Mouse (Mus musculus): ENCODE results near the gene Dhx40. TPM values are rescaled to one million over a fixed set of nuclear protein-coding genes. Genes with fewer than 3 reads are reported as not detected.

Dhx40 gene
- total RNA-seq (2015; ENCODE audit: low replicate concordance) (11.5 and 26.8 TPM in 2 replicates), total RNA-seq (2017; ENCODE audit: low replicate concordance) (20.6 and 22.7 TPM in 2 replicates)

DNA sequence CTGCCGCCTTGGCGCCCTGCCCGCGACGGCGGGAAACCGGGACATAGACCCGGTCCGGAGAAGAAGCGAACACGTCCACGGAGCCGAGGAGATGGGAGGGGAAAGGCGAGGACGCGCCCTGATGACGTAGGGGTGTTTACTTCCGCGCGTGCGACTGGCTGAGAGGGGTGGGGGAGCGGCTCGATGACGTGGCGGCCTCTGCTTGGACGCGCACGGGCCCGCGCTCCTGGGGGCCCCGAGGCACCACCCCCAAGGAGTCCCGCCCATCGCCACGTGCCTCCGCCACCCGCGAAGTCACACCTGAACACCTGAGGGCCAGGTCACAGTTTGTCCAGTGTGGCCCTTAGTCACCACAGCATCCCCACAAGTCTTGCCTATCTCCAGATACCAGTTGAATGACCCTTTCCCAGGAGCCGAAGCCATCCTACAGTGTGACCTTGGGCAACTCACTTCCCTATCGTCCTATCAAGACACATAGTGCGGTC, at the start of gene Dhx40:
Dhx40 (minus strand) TSS at position 242 of the 485 bp plus-strand sequence.
- ATAC-seq (replicated peaks; ENCODE audit: low FRiP score, poor library complexity, severe bottlenecking): peak; percentile 98

DNA sequence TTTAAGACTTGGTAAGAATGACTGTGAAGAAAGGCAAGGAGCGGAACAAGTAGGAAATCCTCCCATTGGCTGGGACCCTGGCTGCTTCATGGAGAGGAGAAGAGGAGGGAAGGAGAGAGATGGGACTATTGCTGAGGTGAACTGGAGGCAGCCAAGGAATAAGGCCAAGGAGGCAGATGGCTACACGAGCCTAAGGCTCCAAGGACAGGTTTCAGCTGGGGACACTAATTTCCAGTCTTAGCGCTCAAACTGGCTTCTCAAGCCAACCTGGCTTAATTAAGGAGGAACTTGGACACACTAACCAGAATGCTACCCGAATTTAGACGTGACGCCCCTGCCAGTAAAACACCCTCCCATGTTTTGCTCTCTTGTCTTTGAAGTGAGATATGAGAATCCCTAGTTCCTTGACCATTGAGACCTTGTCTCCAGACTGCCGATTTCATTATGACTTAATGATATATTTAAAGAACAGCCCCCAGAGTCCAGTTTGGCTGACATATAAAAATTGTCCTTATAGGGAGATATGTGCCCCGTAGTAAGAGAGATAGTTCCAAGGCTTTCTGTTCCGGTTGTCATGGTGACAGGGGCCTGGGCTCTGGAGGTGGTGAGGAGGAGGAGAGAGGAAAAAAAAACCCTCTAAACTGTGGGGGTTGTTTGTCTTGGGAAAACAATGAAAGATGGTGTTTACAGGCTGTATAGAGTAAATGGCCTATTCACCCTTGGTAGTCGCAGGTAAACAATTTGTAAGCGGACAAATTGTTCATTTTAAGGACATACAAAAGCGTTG, 48.3 kb upstream of the Dhx40 start:
- no peak for ATAC-seq (replicated peaks; ENCODE audit: low FRiP score, poor library complexity, severe bottlenecking)

DNA sequence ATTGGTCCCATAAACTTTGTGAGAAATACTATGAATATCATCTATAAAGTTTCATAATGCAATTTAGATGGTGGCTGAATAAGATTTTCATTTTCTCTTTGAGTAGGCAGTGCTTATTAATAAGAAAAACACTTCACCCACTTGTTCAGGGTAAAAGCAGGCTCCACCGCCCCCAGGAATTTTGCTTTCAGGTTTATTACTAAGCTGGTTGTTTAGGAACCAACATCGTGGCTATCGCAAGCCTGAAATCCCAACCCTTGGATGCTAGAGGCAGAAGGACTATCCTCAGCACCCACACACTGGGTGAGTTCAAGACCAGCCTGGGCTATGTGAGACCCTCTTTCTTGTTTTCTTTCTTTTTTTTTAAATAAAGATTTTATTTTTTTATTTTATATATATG, 45.5 kb upstream of the Dhx40 start:
- no peak for ATAC-seq (replicated peaks; ENCODE audit: low FRiP score, poor library complexity, severe bottlenecking)

DNA sequence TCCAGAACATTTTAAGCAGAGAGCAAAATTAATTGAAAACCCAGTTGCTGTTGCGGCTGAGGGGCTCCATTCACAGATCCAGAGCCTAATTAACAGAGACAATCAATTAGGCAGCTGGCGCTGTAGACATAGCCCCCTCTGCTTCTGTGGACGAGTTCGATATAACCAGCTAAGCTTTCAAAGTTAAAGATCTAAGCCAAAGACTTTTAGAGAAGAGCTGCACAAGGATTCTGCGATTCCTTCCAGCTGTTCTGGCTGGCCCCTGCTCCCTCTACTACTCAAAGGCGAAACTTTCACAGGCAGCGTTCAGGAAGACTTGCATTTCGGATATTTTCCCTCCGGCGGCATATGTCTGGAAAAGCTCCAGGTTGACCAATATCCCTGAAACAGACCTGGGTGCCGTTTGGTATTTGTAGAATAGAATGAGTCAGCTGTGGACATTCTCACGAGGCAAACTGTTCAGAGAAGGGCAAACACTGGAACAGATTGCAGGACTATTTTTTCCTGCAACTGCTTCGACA, 45.0 kb upstream of the Dhx40 start:
- ATAC-seq (replicated peaks; ENCODE audit: low FRiP score, poor library complexity, severe bottlenecking): no peak

DNA sequence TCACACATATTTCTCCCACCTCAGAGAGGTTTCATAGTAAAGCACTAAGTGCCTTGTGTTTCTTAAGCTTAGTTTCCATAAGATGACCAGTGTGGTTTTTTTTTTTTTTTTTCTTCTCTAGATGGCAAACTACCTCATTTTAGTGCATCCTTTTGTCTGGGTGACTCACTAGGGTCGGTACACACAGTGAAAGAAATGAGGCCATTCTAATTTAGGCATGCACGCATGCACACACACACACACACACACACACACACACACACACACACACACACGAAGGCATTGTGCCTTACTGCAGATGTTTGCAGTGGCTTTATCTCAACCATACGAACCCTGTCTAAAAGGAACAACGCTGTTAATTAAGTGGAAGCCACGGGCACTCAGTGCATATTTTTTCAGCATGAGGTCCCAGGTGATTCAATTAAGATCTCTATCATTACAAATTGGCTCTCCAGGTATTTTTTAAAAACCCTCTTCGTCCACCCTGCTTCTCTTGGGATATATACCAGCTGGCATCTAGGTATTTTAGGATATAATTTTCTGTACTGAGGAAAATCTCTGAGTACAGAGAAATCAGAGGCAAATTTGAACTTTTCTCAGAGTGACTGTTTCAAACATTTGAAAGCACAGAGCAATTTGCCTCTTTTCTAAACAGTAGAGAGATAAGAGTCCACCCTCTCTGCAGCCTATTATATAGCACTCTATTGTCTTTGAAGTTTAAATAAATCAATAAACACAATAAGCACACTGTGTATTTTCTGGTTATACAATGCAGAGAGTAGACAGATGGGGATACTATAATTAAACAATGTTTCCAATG, 44.4 kb upstream of the Dhx40 start:
- no peak for ATAC-seq (replicated peaks; ENCODE audit: low FRiP score, poor library complexity, severe bottlenecking)

DNA sequence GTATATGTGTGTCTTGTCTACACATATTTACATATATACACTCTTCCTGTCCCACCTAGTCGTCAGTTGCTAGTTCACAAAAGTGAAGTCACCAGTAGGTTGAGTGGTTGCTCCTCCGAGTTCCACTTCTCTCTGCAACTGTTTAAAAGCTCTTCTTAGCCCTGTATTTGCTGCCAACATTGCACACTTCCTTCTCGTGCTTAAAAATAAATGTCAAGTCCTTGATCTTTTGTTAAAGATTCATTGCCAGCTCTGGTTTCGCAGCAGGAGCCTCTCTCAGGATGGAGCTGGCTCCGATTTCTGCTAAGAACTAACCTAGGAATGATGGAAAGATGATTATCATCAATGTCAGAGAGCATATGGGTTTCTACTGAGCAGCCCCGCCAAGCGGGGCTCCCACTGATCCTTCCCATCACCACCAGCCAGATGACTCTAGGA, 43.7 kb upstream of the Dhx40 start:
- ATAC-seq (replicated peaks; ENCODE audit: low FRiP score, poor library complexity, severe bottlenecking): no peak

DNA sequence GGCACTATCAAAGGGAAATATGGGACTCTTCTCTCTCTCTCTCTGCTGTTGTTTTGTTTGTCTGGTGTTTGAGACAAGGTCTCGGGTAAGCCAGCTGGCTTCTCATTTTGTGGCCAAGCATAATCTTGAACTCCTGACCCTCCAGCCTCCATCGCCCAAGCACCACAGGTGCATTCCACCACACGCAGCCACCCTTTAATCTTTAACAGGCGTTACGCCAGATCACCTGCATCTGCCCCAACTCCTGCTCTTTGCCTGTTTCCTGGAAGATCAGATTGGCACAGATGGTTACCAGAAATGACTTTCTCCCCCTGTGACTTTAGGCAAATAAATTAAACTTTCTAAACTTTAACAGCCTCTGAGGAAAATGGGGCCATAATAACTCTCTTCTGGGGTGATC, 36.3 kb upstream of the Dhx40 start:
- no peak for ATAC-seq (replicated peaks; ENCODE audit: low FRiP score, poor library complexity, severe bottlenecking)

DNA sequence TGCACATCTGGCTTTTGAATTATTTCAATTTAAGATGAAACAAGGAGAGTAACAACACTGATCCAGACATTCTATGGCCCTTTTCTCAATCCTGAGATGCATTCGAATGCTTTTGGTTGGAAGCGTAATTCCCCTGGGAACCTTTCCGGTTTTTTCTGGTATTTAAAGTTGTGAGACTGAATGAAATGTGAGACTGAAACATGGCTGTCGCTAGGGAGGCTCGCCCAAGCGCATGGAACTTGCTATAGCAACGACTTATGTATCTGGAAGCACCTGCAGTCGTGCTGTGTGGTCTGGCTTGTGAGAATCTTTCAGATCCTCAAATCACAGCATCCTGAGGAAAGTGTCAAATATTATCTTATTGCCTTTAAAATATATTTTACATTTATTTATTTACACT, 33.7 kb upstream of the Dhx40 start:
- ATAC-seq (replicated peaks; ENCODE audit: low FRiP score, poor library complexity, severe bottlenecking): no peak

DNA sequence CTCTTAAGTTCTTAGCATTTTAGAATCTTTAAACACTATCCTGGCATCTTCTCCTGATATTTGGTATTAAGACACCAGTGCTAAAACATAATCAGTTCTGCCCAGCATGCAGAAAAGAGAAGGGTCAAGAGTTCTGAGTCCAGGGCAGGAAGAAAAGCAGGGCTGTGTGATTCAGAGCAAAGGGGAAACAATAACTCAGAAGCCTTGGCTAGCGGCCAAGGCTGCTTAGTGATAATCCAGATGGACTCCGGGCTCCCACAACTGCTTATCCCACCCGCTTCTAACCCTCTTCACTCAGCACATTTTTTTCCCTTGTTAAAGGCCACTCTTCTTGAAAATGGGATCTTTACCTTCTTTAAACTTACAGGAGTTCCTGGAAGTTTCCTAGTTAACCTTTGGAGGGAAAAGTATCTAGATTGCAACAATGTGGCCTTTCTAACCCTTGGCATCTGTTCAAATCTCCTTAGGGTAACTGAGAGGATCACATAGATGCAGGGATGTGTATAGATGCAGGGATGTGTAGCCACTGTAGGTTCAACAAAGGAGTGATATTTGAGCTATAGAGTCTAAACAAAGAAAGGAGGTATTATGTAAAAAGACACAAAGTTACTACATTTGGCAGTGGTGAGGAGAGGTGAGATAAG, 33.1 kb upstream of the Dhx40 start:
- no peak for ATAC-seq (replicated peaks; ENCODE audit: low FRiP score, poor library complexity, severe bottlenecking)

DNA sequence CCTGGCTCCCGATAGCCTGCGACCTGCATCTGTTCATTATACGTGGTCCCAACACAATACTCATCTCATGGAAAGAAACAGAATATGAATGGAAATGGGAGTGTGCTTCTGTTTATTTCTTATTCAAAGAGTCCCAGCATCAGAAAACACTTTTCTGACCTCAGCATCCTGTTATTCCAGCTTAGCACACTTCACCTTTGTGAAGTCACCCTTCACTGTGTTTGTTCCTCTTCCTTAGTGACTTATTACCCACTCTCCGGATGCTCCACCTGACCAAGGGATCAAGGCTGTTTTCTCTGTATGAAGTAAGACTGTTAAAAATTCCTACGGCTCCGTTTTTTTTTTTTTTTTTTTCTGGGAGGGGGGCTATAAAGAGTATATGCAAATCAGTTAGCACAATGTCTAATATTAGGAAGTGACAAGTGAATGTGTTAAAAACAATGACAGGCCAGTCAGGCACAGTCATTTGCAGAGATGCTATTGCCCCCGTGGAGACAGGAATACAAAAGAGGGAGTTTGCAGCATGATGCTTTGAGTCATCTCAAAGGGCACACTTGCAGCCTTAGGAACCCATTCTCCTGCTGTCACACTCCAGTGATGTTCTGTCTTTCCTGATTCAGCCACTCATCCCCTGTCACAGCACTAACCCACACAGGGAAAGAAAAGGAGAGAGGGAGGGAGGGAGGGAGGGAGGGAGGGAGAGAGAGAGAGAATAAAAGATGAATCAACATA, 32.3 kb upstream of the Dhx40 start:
- ATAC-seq (replicated peaks; ENCODE audit: low FRiP score, poor library complexity, severe bottlenecking): no peak

DNA sequence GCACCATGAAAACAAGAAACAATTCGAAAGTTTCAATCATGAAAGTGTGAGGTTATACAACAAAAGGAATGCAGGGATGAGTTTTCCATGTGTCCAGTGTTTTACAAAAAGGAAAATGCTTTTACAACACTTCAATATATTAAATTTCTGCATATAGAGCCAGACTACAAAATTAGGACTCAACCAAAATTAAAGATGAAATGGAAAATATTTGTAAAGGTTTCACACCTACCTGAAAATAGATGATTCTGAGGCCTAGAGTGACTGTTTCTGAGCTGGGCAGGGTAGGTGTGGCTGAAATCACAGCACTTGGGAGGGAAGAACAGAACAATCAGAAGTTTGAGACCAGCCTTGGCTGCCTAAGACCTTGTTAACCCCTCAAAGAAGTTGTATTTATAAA, 31.2 kb upstream of the Dhx40 start:
- no peak for ATAC-seq (replicated peaks; ENCODE audit: low FRiP score, poor library complexity, severe bottlenecking)

DNA sequence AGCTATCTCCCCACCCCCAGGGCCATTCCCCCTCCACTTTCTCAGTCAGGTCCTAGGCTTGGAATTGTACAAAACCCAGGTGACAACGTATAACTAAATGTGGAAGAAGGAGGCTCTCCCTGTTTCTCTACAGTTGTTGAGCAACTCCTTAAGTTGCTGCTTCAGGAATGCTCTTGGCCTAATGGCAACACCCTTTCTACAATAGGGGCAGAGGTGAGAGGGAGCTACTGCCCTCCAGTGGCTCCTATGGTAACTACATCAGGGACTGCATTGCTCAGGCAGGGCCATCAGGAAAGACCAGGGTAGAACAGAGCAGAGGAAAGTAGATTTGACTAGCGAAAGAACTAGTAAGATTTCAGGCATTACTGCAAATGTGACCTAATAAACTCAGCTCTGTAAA, 28.8 kb upstream of the Dhx40 start:
- ATAC-seq (replicated peaks; ENCODE audit: low FRiP score, poor library complexity, severe bottlenecking): peak; percentile 93

DNA sequence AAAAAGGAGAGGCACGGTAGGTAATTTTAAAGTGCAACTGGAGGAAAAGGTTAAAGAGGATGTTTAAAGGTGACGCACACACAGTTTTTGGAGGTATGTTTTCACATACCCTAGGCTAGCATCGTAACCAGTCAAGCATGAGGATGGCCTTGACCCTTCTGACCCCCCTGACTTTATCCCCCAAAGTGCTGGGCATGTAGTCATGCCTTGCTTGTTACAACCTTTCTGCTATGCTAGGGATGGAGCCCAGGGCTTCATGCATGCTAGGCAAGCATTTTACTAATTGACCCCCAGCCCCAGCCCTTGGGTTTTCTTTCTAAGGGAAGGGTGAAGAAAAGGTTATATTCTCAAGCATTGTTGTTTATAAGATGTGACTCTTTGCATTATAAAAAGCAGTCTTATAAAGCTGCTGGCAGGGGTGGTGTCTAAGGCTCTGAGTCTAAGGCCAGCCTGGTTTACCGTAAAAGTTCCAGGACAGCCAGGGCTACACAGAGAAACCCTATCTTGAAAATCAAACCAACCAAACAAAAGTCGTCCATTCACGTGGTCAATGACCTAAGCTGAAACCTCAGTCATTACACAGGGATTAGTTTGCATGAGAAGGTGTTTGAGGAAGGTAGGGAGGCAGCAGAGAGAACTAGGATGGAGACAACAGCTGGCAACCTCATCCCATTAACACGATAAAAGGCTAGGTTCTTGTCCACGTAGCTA, 27.2 kb upstream of the Dhx40 start:
- ATAC-seq (replicated peaks; ENCODE audit: low FRiP score, poor library complexity, severe bottlenecking): no peak

DNA sequence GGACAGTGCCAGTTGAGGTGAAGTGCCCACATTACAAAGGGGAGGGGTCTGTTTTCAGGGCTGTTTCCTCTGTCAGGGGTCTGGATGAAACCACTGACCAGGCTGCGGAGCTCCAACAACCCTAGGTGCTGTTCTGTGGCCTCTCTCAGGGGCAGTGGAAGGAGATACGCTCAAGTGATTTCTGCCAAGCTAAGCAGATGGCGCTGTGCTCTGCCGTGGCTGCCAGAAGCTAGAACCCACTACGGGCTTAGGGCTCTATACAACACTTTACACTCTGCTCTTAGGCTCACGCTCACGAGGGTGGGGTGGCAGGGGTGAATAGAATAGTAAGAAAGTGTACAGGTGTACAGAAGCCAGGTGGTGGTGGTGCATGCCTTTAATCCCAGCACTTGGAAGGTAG, 26.5 kb upstream of the Dhx40 start:
- ATAC-seq (replicated peaks; ENCODE audit: low FRiP score, poor library complexity, severe bottlenecking): no peak

DNA sequence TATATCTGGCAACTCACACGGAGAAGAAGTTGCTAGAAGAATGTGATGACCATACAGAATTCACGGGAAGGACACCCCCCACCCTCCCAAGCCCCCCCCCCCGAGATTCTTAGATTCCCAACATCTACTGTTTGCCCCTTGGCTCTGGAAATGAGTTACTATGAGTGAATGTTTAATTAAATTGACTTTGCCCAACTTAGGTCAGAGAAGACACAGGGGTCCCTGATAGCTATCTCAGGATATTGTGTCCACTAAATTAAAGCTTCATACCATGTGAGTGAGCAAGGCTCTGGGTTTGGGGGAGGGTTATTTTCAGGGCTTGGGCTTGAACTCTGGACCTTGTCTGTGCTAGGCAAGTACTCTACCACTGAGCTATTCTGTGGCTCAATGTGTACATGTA, 25.6 kb upstream of the Dhx40 start:
- no peak for ATAC-seq (replicated peaks; ENCODE audit: low FRiP score, poor library complexity, severe bottlenecking)

DNA sequence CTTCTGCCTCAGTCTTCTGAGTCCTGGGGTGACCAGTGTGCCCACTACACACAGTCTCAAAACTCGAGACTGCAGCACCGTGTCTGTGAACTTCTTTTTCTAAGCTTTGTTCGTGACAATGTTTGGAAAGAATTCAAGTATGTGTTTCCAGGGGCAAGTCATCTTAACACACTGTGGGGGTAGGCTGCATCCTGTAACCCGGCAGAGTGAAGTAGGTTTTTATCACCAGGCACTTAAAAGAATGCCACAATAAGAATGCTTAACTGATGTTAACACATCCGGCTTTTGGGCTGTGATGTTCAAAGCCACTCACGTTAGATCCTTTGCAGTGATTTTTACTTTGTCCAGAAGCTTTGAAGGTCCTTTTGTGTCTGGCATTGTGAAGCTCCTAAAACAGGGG, 20.9 kb upstream of the Dhx40 start:
- no peak for ATAC-seq (replicated peaks; ENCODE audit: low FRiP score, poor library complexity, severe bottlenecking)

DNA sequence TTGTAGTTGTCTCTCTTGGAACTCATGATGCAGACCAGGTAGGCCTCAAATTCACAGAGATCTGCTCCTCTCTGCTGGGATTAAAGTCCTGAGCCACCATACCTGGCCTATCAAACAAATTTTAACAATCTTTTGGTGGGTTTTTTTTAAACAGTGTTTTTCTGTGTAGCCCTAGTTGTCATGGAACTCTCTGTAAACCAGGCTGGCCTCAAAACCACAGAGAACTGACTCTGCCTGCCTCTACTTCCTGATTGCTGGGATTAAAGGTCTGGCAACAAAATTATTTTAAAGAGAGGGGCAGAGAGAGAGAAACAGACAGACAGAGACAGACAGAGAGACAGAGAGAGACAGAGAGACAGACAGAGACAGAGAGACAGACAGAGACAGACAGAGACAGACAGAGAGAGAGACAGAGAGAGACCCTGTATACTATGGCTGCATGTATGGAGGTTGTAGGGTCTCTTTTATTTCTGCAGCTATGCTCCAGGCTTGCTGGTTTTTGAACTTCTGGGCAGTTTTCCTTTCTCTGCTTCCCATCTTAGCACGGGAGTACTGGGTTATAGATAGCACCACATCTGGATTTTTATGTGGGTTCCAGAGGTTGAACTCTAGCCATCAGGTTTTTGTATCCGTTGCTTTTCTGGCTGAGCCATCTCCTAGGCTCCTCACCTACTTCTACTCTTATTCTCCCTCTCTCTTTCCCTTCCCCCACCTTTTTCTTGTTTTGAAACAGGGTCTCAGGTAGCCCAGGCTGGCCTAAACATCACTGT, 20.1 kb upstream of the Dhx40 start:
- no peak for ATAC-seq (replicated peaks; ENCODE audit: low FRiP score, poor library complexity, severe bottlenecking)

DNA sequence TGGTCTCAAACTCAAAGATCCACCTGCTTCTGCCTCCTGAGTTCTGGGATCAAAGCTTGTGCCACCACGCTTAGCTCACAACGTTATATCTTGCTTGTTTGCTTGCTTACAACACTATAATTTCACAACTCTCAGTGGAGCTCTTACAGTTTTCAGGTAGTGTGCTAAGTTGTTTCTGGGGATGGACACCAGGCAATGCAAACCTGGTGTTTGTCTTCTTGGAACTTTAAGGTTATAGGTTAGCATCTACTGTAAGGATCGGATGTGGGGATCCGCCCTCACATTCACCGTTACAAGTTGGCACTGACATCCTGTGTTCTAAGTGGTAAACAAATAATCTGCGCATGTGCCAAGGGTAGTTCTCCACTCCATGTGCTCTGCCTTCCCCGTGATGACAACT, 16.9 kb upstream of the Dhx40 start:
- ATAC-seq (replicated peaks; ENCODE audit: low FRiP score, poor library complexity, severe bottlenecking): no peak
